Mouse (Mus musculus) erythroblast, embryonic 14.5 days (primary cell): Measurements from ENCODE around the gene Rnf25. TPM values are rescaled to one million over a fixed set of nuclear protein-coding genes. Genes with fewer than 3 reads are reported as not detected.

Experiments
- H3K27me3 ChIP-seq: 2 replicates; pipeline ENCODE4 v1.6.1; 2012; ENCODE audit warnings: inconsistent platforms; ENCODE audit not compliant: control insufficient read depth
- H3K36me3 ChIP-seq: 2 replicates; pipeline ENCODE4 v1.6.1; 2012; ENCODE audit warnings: mild to moderate bottlenecking, inconsistent platforms; ENCODE audit not compliant: control insufficient read depth
- H3K4me1 ChIP-seq: 2 replicates; pipeline ENCODE4 v1.6.1; 2012; ENCODE audit warnings: inconsistent platforms; ENCODE audit not compliant: control insufficient read depth
- H3K4me3 ChIP-seq: replicated peaks from 2 replicates; pipeline ENCODE3; 2012; ENCODE audit warnings: moderate library complexity, mild to moderate bottlenecking, inconsistent platforms
- H3K9me3 ChIP-seq: 2 replicates; pipeline ENCODE4 v1.6.1; 2012; ENCODE audit warnings: low read length, inconsistent platforms, mixed read lengths; ENCODE audit not compliant: control insufficient read depth
- GATA1 ChIP-seq: IDR thresholded peaks from 2 replicates; pipeline ENCODE4 v1.6.1; 2012; ENCODE audit warnings: low read length, inconsistent platforms, mixed read lengths
- TAL1 ChIP-seq: IDR thresholded peaks from 3 replicates; pipeline ENCODE4 v1.6.1; 2012; ENCODE audit warnings: low read length, inconsistent platforms, mixed read lengths
- polyA plus RNA-seq: library from polyadenylated mRNA; stranded (reverse); fragments of >175 nt; gene quantifications from 2 replicates; pipeline ENCODE4 v1.2.3, GENCODE M21; 2012

The Rnf25 gene
- polyA plus RNA-seq: 1.2 and 1.4 TPM in 2 replicates

DNA sequence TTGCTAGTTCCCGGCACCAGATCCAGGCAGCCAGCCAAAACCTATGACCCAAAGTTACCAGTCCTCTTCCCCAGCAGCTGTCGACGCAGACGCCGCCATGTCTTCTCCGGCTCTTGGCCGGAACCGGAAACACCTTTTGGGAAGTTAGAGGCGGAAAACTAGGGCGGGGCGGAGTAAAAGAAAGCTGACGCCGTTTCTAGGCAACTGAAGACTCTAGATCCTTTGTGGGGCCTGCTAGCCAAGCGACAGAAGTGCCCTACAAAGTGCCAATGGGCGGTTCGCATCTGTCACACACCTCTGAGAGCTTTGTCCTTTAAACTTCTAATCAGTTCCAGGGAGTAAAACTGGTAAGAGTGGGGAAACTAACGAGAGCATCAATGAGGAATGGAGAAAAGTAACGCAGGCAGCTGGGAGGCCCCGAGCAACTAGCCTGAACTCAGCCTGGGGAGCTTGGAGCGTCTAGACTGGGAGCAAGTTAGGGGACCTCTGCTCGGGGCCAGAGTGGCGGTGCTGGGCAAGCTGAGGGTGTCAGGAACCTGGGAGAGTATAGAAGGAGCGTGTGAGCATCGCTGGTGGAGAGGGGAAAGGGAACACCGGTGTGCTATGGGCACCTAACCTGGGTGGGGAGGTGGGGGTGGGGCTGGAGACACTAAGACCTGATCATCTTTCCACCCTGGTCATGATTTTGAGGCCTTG is at the start of gene Rnf25, which contains the start of gene Stk36:
Gene Rnf25 (minus strand): TSS at position 131 of the 696 bp plus-strand sequence.
Gene Stk36 (plus strand): TSS at position 179 of the 696 bp plus-strand sequence.
- peaks cover 23% of the 10 kb centered on the region for H3K4me1 ChIP-seq
- no peak for TF ChIP-seq TAL1
- peak within 1 kb of the TSS; percentile 87 for H3K4me3 ChIP-seq
- H3K9me3 ChIP-seq: no peaks in the 10 kb centered on the region
- no peaks in the 10 kb centered on the region for H3K27me3 ChIP-seq
- H3K36me3 ChIP-seq: peaks cover 24% of the 10 kb centered on the region

DNA sequence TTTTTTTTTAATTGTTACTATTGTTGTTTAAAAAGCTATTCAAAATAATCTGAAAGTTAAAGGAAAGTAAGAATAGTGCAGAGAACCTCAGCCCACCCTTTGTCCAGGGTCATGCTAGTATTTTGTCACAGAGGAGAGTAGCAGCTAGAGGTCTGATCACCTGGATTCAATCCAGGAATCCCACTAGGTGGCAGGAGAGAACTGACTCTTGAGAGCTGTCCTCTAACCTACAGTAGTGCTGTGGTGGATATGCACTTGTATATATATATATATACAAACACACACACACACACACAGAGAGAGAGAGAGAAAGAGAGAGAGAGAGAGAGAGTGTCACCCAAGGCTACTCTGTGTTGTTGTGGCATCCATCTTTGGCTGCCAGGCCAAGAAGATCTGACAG is 42.7 kb upstream of the Rnf25 start:
- Histone ChIP-seq H3K4me3 (no peak overlapping the region), H3K9me3 (no peaks in the 10 kb centered on the region), H3K36me3 (no peaks in the 10 kb centered on the region), H3K27me3 (no peaks in the 10 kb centered on the region), H3K4me1 (no peaks in the 10 kb centered on the region)
- TF ChIP-seq TAL1: no peak
- no peak for TF ChIP-seq GATA1

DNA sequence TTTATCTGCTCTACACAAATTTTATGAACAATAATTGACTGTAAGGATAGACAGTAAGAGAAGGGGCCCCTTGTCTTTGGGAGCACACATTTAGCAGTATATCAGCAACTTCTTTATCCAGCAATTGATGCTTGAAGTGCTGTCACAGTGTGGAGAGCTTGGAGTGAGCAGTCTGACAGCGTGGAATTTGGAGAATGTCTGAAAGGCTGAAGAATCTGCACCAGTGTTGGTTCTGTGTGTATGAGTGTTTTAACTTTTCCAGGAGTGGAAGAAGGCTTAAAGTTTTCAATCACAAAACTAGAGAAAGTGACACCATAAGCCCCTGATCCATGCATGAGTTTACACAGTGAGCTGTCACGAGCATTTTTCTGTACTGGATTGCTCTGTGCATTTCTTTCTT is 42.3 kb upstream of the Rnf25 start:
- H3K4me1 ChIP-seq: no peaks in the 10 kb centered on the region
- TF ChIP-seq TAL1: no peak
- TF ChIP-seq GATA1: no peak
- no peaks in the 10 kb centered on the region for H3K9me3 ChIP-seq
- H3K36me3 ChIP-seq: no peaks in the 10 kb centered on the region
- H3K4me3 ChIP-seq: no peak overlapping the region
- no peaks in the 10 kb centered on the region for H3K27me3 ChIP-seq

DNA sequence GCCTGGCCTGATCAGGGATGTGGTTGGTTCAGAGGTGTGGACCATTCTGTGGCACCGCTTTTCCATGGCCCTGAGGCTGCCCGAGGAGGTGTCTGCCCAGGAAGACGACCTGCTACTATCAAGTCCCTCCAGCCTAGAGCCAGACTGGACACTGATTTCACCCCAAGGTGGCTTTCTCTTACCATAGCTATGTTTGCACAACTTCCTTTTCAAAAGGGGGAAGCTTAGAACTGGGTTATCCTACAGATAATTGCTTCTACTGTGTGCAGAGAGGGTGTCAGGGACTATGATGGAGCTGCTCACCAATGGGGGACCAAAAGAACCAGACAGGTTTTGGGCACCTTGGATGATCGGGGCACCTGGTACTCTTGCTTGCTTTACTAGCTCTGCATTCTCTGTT is 31.5 kb upstream of the Rnf25 start:
- TF ChIP-seq GATA1: no peak
- no peak for TF ChIP-seq TAL1
- H3K36me3 ChIP-seq: no peaks in the 10 kb centered on the region
- H3K27me3 ChIP-seq: no peaks in the 10 kb centered on the region
- no peak overlapping the region for H3K4me3 ChIP-seq
- no peaks in the 10 kb centered on the region for H3K9me3 ChIP-seq
- H3K4me1 ChIP-seq: no peaks in the 10 kb centered on the region

DNA sequence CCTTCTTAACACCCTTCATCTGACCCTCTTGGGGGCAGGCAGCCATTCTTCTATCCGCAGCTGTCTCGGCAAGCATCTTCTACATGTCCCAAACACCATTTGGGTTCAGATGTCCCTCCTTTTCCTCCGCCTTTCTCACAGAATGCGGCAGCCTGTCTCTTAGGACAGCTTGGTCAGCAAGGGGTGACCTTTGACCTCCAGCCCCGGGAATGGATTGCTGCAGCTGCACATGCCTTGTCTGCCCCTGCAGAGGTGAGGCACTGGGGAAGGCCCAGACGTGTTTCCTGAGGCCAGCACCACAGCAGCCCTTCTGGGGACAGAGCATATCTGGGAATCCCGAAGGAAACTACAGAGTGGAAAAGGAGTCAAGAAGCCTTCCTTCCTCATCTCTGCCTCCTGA is 26.8 kb upstream of the Rnf25 start:
- no peaks in the 10 kb centered on the region for H3K4me1 ChIP-seq
- no peak overlapping the region for H3K4me3 ChIP-seq
- no peaks in the 10 kb centered on the region for H3K27me3 ChIP-seq
- TF ChIP-seq TAL1 (no peak), GATA1 (no peak)
- no peaks in the 10 kb centered on the region for H3K9me3 ChIP-seq
- no peaks in the 10 kb centered on the region for H3K36me3 ChIP-seq

DNA sequence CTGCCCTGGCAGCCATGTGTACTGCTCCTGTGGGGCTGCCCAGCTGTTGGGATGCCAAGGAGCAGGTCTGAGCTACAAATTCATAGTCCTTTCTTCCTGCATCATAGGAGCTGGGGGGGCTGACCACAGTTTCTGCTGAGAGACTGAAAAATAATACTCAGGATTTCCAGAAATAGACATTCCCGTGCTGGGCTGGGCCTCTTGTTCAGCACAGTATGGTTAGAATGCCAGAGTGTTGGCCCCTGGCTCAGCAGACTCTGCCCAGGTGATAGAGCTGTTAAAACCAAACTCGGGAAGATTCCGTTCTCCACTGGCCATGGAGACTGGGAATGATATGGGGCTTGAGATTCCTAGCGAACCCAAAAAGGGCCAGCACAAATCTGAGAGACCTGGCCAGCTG is 24.9 kb upstream of the Rnf25 start:
- Histone ChIP-seq H3K27me3 (no peaks in the 10 kb centered on the region), H3K36me3 (no peaks in the 10 kb centered on the region), H3K9me3 (no peaks in the 10 kb centered on the region), H3K4me1 (no peaks in the 10 kb centered on the region), H3K4me3 (no peak overlapping the region)
- TF ChIP-seq GATA1: no peak
- no peak for TF ChIP-seq TAL1

DNA sequence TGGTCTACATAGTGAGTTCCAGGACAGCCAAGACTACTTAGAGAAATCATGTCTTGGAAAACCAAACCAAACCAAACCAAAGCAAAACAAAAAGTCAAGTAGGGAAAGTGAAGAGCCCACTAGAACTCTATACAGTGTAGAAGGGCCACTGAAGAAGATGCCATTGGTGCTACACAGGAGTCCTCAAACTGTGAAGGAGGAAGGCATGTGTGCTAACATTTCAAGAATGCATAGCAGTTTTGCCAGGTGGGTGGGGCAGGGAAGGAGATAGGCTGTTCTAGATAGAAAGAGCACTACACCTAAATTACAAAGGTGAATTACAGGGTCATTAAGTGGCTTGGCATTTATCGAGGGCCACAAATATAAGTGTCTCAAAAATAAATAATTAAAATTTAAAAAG is 23.0 kb upstream of the Rnf25 start:
- no peaks in the 10 kb centered on the region for H3K36me3 ChIP-seq
- no peak overlapping the region for H3K4me3 ChIP-seq
- H3K4me1 ChIP-seq: no peaks in the 10 kb centered on the region
- no peak for TF ChIP-seq GATA1
- TF ChIP-seq TAL1: no peak
- H3K27me3 ChIP-seq: no peaks in the 10 kb centered on the region
- H3K9me3 ChIP-seq: no peaks in the 10 kb centered on the region

DNA sequence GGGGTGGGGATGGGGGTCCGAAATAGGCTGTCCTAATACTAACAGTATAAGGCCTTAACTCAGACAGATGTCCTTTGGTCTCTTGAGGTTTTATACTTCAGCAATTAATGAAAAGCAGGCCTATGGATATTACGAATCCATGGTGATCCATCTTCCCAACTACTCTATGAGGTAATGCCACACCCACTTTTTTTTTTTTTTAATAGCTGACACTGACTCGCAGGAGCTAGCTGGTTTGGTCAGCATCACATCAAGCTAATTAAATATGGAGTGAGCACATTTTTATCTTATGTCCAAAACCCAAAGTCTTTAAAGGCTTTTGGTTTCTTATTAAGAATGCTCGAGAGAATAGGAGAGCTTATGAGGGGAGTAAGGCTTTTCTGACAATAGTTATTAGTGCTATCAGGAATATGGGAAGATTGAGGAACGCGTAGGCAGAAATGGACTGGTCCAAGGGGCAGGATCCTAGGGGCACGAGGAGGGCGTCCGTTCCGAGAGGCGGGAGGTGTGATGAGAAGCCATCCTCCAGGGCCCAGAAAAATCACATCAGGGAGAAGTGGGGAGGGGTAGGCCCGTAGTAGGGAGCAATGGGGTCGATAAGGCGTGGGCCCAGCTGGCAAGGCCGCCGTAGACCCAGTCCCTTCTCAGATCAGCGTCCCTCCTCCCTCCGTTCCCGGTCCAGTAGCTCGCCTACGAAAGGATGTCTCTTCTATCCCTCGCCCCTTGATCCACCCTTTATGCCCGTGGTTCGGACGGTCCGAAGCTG is 513 bp downstream of the Rnf25 start:
- H3K36me3 ChIP-seq: peaks cover 29% of the 10 kb centered on the region
- no peaks in the 10 kb centered on the region for H3K9me3 ChIP-seq
- H3K4me3 ChIP-seq: peak overlapping the region; percentile 87
- H3K4me1 ChIP-seq: peaks cover 23% of the 10 kb centered on the region
- TF ChIP-seq GATA1 (no peak), TAL1 (no peak)
- H3K27me3 ChIP-seq: no peaks in the 10 kb centered on the region

DNA sequence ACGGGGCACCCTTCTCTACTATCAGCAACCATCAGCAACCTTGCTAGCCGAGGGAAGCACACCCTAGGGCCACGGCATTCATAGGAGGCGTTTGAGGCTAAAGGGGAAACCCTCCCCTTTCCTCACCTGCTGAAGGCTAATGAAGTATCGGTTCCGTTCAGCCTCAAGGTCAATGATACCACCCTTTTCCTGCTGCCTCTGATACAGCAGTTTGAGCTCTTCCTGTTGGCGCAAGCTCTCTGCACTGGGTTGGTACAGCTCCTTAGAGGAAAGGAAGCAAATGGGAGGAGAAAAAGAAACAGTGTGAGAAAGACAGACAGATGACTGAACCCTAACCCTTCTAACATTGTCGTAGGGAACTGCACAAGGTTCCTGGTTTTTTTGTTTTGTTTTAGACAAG is 6.8 kb downstream of the Rnf25 start:
- Histone ChIP-seq H3K9me3 (no peaks in the 10 kb centered on the region), H3K36me3 (peaks cover 85% of the 10 kb centered on the region), H3K4me1 (peaks cover 5% of the 10 kb centered on the region), H3K27me3 (no peaks in the 10 kb centered on the region), H3K4me3 (no peak overlapping the region)
- TF ChIP-seq GATA1 (no peak), TAL1 (no peak)
